Mouse (Mus musculus) liver, embryonic 16.5 days (tissue): ENCODE measurements at regions not wholly inside any gene's neighbourhood (a gene's known extent, or its start where the extent isn't known, plus 50 kb on each side); places are given as distances from the start of the nearest gene placed in this dataset.

Experiments
- ATAC-seq: fragments of 200-750 bp; cut with Nextera tagmentation; 2 replicates; pipeline ENCODE4 v1.8.0; 2017; ENCODE audit warnings: low read depth, mild to moderate bottlenecking, moderate number of reproducible peaks, moderate library complexity
- H3K27ac ChIP-seq: fragments of 300-500 bp; sonication (generic); 2 replicates; pipeline ENCODE4 v1.5.1; 2014; ENCODE audit warnings: mild to moderate bottlenecking, low read length
- H3K27me3 ChIP-seq: fragments of 300-500 bp; sonication (generic); 2 replicates; pipeline ENCODE4 v1.6.1; 2014; ENCODE audit warnings: low read depth, low read length, mixed read lengths; ENCODE audit not compliant: control insufficient read depth, insufficient read depth
- H3K36me3 ChIP-seq: fragments of 300-500 bp; sonication (generic); 2 replicates; pipeline ENCODE4 v1.6.1; 2014; ENCODE audit warnings: mild to moderate bottlenecking; ENCODE audit not compliant: control insufficient read depth, insufficient read depth
- H3K4me1 ChIP-seq: fragments of 300-500 bp; sonication (generic); 2 replicates; pipeline ENCODE4 v1.6.1; 2014; ENCODE audit warnings: low read depth, low read length, mixed read lengths; ENCODE audit not compliant: control insufficient read depth
- H3K4me2 ChIP-seq: fragments of 300-500 bp; sonication (generic); 2 replicates; pipeline ENCODE4 v1.6.1; 2014; ENCODE audit warnings: low read depth, low read length, mixed read lengths
- H3K4me3 ChIP-seq: fragments of 300-500 bp; sonication (generic); 2 replicates; pipeline ENCODE4 v1.5.1; 2014; ENCODE audit warnings: low read depth, mild to moderate bottlenecking, low read length
- H3K9ac ChIP-seq: fragments of 300-500 bp; sonication (generic); 2 replicates; pipeline ENCODE4 v1.6.1; 2014; ENCODE audit warnings: low read depth, low read length
- H3K9me3 ChIP-seq: fragments of 300-500 bp; sonication (generic); replicated peaks from 2 replicates; pipeline ENCODE4 v1.6.1; 2016; ENCODE audit warnings: low read length; ENCODE audit not compliant: control insufficient read depth
- WGBS: fragments of 180-500 bp; shearing (Covaris S2); extraction: QIAGEN DNeasy Blood & Tissue Kit; methylation state at CpG from one replicate; pipeline ENCODE4 v1.1.7; 2014; ENCODE audit not compliant: insufficient replicate concordance; 5-methylcytosine and 5-hydroxymethylcytosine counted together

DNA sequence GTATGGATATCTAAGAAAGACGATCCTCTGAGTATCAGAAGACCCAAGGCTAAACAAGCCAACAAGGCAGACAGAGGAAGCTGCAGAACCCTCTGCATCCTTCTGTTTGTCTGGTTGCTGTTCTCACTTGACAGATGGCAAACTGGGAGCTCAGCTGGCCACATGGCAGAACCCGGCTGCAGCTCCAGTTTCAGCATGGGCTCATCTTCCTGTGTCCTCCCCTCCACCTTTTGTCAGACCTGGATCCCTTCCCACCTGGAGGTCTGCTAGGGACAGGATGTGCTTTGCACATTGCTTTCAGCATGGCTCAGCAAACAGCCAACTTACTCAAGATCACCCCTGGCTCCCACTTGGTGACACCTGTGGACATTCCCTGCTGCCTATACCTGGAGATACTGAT is 284.9 kb downstream of the Tns1 start:
- no peak overlapping the region for H3K4me3 ChIP-seq
- H3K27ac ChIP-seq = no peak overlapping the region
- ATAC-seq = no peak
- H3K4me1 ChIP-seq = no peaks in the 10 kb centered on the region
- H3K9ac ChIP-seq = no peak overlapping the region
- H3K27me3 ChIP-seq = no peaks in the 10 kb centered on the region
- 45% methylated on average over 2 of the region's 2 CpGs for WGBS
- H3K9me3 ChIP-seq = no peaks in the 10 kb centered on the region
- H3K36me3 ChIP-seq = no peaks in the 10 kb centered on the region
- no peak overlapping the region for H3K4me2 ChIP-seq

DNA sequence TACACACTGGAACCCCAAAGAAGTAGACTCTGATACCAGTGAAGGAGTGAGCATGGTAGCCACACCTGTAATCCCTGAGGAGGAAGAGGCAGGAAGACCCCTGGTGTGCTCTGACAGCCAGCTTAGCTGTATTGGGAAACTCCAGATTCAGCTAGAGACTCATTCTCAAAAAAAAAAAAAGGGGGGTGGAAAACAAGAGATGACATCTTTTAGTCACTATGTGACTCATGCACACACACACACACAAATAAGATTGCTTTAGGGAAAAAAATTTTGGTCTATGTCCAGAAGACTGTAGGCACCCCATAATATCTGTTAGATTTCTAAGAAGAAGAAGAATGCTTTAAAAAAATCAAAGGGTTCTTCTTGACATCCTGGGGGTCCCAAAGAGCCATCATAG is 287.6 kb downstream of the Tns1 start:
- Histone ChIP-seq H3K4me2 (no peak overlapping the region), H3K27me3 (no peaks in the 10 kb centered on the region), H3K27ac (no peak overlapping the region), H3K4me3 (no peak overlapping the region), H3K4me1 (no peaks in the 10 kb centered on the region), H3K9me3 (no peaks in the 10 kb centered on the region), H3K9ac (no peak overlapping the region), H3K36me3 (no peaks in the 10 kb centered on the region)
- ATAC-seq = no peak

DNA sequence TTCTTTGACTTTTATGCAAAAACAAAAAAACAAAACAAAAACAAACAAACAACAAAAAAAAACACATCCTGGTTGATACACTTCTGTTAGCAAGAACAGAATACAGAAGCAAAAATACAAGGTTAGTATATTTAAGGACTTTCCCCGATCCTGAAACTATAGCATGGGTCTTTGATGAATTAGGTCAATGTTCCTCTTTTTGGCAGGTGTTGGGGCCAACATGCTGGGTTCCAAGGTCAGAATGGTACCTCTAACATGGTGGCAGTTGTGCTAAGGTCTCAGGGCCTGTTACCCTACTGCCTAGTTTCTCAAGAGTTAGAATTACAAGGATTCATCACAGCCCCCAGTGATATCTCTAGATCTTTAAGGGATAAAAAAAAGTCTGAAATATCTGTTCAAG is 289.7 kb downstream of the Tns1 start:
- Histone ChIP-seq H3K9ac (no peak overlapping the region), H3K27me3 (no peaks in the 10 kb centered on the region), H3K4me1 (no peaks in the 10 kb centered on the region), H3K9me3 (no peaks in the 10 kb centered on the region), H3K36me3 (no peaks in the 10 kb centered on the region), H3K4me3 (no peak overlapping the region), H3K4me2 (no peak overlapping the region), H3K27ac (no peak overlapping the region)
- WGBS = 57% methylated on average over 1 of the region's 1 CpGs
- no peak for ATAC-seq

DNA sequence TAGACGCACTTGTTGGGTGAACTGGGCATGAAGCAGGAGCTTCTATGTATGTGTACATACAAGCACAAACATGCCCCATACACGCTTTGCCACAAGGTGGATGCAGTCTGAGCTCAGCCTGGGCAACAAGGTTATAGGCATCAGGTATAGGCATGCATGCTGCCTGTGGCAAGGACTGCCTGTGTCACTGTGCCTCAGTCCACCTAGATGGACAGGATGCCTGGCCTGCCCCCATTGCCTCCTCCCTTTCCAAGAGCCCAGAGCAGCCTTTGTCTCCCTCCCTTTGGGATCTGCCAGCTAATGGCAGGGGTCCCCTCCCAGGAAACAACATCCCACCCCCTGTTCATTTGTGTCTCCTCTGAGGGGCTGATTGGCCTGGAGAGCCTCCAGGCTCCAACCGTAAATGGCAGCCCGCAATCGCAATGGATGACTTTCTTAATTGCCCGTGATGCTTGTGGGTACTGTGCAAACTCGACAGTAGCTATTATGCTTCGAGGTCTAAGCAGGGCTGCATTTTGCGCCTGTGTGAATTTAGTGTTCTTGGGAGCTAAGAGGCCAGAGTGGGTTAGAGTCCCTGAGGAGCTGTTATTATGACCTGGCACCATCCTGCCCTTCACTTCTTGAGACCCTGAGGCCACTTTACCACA is 293.6 kb downstream of the Tns1 start:
- no peak overlapping the region for H3K4me2 ChIP-seq
- no peaks in the 10 kb centered on the region for H3K4me1 ChIP-seq
- H3K27me3 ChIP-seq = no peaks in the 10 kb centered on the region
- H3K27ac ChIP-seq = no peak overlapping the region
- no peak overlapping the region for H3K9ac ChIP-seq
- H3K36me3 ChIP-seq = no peaks in the 10 kb centered on the region
- no peak for ATAC-seq
- WGBS = 73% methylated on average over 9 of the region's 9 CpGs
- no peaks in the 10 kb centered on the region for H3K9me3 ChIP-seq
- H3K4me3 ChIP-seq = no peak overlapping the region

DNA sequence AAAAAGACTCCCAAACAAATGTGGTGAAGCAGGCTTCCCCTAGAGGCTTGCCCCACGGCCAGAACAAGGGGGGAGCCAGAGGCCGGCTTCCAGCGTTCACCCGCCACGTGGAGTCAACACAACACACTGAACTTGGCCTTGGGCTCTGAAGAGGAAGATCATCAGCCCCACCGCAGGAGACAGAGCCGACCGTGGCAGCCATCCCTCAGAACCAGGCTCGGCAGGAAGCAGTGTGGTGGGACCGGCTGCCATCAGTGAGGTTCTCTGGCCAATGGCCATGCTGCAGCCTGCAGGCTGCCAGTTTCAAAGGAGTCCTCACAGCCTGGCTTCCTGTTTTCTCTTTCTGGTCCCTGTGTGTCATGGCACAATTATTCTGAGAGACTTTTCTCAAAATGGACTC is 295.3 kb downstream of the Tns1 start:
- Histone ChIP-seq H3K9me3 (no peaks in the 10 kb centered on the region), H3K4me1 (no peaks in the 10 kb centered on the region), H3K36me3 (no peaks in the 10 kb centered on the region), H3K27ac (no peak overlapping the region), H3K4me2 (no peak overlapping the region), H3K4me3 (no peak overlapping the region), H3K27me3 (no peaks in the 10 kb centered on the region), H3K9ac (no peak overlapping the region)
- 18% methylated on average over 10 of the region's 10 CpGs for WGBS
- no peak for ATAC-seq

DNA sequence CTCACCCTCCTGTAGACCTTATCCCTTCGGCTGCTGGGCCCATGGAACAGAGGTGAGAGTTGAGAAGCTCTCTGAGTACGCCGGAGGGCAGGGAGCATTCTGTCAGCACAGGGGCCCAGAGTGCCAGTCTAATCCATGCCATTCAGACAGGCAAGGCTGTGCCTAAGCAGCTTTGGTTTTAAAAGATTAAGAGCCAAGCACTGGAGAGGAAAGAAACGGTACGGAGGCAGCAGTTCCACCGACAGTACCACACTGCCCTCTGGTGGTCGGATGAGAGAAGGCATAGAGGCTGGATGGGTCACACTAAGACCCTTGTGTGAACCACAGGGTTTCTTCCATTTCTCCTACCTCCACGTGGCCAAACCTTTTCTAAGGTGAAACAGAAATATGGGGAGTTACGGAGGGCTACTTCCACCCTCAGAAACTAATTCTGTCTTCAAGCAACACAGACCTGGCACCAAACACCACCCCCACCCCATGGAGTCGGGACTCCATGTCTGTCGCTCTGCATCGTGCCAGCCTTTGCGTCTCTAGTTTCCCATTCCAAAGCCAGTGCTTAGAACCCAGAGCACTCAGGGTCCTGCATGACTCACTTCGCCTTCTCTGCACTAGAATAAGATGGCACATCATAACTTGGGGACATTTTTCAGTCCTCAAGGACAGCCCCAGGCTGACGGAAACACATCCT is 297.9 kb downstream of the Tns1 start:
- no peaks in the 10 kb centered on the region for H3K36me3 ChIP-seq
- no peaks in the 10 kb centered on the region for H3K27me3 ChIP-seq
- H3K9me3 ChIP-seq = no peaks in the 10 kb centered on the region
- H3K9ac ChIP-seq = no peak overlapping the region
- WGBS = 42% methylated on average over 15 of the region's 15 CpGs
- H3K4me2 ChIP-seq = no peak overlapping the region
- no peak overlapping the region for H3K27ac ChIP-seq
- no peak overlapping the region for H3K4me3 ChIP-seq
- no peaks in the 10 kb centered on the region for H3K4me1 ChIP-seq
- no peak for ATAC-seq

DNA sequence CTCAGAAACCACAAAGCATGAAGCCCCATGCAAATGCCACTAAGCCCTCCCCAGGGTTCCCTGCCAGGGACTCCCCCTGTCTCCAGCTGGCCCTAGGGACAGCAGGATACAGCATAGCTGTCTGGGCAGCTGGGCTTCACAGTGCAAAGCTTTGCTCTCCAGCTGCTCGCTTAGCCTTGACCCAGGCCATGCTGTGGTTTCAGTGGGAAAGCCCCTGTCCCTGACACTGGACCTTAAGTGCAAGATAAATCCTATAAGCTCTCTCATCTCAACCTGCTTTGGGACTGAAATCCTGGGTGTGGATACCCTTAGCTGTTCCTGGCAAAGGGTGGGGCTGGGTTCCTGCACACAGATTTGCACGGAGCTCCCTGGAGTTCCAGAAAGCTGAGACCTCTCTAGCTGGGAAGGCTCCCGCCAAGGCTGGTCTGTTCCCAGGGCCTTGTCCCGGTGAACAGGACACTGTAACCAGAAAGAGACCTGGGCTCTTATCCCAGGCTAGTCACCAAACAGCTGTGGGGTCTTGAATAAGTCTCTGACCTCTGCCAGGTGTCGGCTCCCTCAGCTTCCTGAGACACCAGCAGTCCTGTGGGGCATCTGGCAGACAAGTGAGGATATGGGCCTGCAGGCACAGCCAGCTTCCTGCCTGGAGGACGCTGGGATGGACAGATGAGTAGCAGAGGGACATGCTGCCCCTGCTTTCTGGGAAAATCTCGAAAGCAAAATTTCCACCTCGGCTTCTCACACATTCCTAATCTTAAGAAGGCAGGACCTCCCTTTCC is 299.7 kb downstream of the Tns1 start:
- no peak overlapping the region for H3K4me2 ChIP-seq
- no peaks in the 10 kb centered on the region for H3K4me1 ChIP-seq
- no peak overlapping the region for H3K4me3 ChIP-seq
- no peak overlapping the region for H3K9ac ChIP-seq
- ATAC-seq = no peak
- no peak overlapping the region for H3K27ac ChIP-seq
- 48% methylated on average over 8 of the region's 8 CpGs for WGBS
- H3K36me3 ChIP-seq = no peaks in the 10 kb centered on the region
- H3K9me3 ChIP-seq = no peaks in the 10 kb centered on the region
- no peaks in the 10 kb centered on the region for H3K27me3 ChIP-seq

DNA sequence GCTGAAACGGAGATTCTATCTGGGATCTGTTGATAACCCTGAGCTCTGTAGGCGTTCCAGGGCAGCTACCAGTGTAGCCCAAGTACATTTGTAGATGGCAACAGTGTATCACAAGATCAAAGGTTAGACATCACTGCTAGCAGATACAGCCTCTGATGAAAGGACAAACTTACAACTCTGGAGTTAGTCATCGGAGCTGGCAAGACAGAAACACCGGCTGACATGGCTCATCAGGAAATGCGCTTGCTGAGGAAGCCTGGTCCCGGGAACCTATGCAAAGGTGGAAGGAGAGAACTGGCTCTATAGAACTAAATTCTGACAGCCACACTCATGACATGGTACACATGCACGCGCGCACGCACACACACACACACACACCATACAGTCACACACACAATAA is 300.5 kb downstream of the Tns1 start:
- H3K27me3 ChIP-seq = no peaks in the 10 kb centered on the region
- H3K9ac ChIP-seq = no peak overlapping the region
- H3K4me2 ChIP-seq = no peak overlapping the region
- H3K4me3 ChIP-seq = no peak overlapping the region
- no peaks in the 10 kb centered on the region for H3K36me3 ChIP-seq
- H3K27ac ChIP-seq = no peak overlapping the region
- no peaks in the 10 kb centered on the region for H3K4me1 ChIP-seq
- ATAC-seq = no peak
- 67% methylated on average over 10 of the region's 10 CpGs for WGBS
- no peaks in the 10 kb centered on the region for H3K9me3 ChIP-seq

DNA sequence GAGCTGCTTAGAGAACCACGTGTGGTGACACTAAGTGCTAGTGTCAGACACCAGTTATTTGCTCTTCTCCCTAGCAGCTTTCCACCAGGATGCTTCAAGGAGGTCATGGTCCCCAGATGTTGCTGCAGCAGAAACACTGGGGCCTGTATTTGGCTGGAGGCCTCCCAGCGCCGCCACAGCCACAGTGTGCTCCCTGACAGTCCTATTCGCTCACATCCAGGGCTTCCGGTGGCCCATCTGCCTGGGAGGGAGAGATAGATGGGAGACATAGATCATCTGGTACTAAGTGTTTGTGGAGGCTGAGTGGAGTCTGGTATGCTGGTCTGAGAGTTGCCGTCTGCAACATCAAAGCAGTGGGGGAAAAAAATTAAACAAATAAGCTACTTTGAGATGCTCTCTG is 301.6 kb downstream of the Tns1 start:
- Histone ChIP-seq H3K4me3 (no peak overlapping the region), H3K27ac (no peak overlapping the region), H3K9me3 (no peaks in the 10 kb centered on the region), H3K4me2 (no peak overlapping the region), H3K4me1 (no peaks in the 10 kb centered on the region), H3K36me3 (no peaks in the 10 kb centered on the region), H3K9ac (no peak overlapping the region), H3K27me3 (no peaks in the 10 kb centered on the region)
- 52% methylated on average over 6 of the region's 6 CpGs for WGBS
- ATAC-seq = no peak
